Mouse (Mus musculus): ENCODE measurements around the gene Zfp280b. TPM values are rescaled to one million over a fixed set of nuclear protein-coding genes. Genes with fewer than 3 reads are reported as not detected.

Gene Zfp280b
- polyA plus RNA-seq, 1 experiment from 2014 or later, result 22.0 TPM

- H3K36me3 ChIP-seq (ENCODE audit: control insufficient read depth, insufficient read depth, low read length), result no peaks in the 10 kb centered on the region
- H3K9me3 ChIP-seq (replicated peaks; ENCODE audit: control insufficient read depth, low read length), result no peaks in the 10 kb centered on the region
- no peak overlapping the region for H3K9ac ChIP-seq (ENCODE audit: low read depth, low read length)
- no peak overlapping the region for H3K4me2 ChIP-seq
- H3K27ac ChIP-seq (ENCODE audit: low read depth, low read length), result no peak overlapping the region
- no peaks in the 10 kb centered on the region for H3K27me3 ChIP-seq (ENCODE audit: control insufficient read depth, insufficient read depth, low read length)
- 38% methylated on average over 2 of the region's 2 CpGs for WGBS (ENCODE audit: insufficient replicate concordance)
- no peak for ATAC-seq (replicated peaks; ENCODE audit: insufficient number of reproducible peaks, low FRiP score, low TSS enrichment)
- H3K4me3 ChIP-seq (ENCODE audit: low read depth, low read length), result no peak overlapping the region
- H3K4me1 ChIP-seq (ENCODE audit: control insufficient read depth, insufficient read depth, low read length), result 0 out of 2 replicates have a peak, but pooled peaks cover 5% of the 10 kb centered on the region
Measured at GRCm38 (mm10) chr10:76002615-76003014, 29.8 kb upstream of the Zfp280b start.

GRCm38 (mm10) chr10:76003221-76003620 is 29.2 kb upstream of the Zfp280b start:
- Histone ChIP-seq H3K27me3 (ENCODE audit: control insufficient read depth, insufficient read depth, low read length) (no peaks in the 10 kb centered on the region), H3K4me3 (ENCODE audit: low read depth, low read length) (no peak overlapping the region), H3K4me1 (ENCODE audit: control insufficient read depth, insufficient read depth, low read length) (0 out of 2 replicates have a peak, but pooled peaks cover 5% of the 10 kb centered on the region), H3K9ac (ENCODE audit: low read depth, low read length) (no peak overlapping the region), H3K27ac (ENCODE audit: low read depth, low read length) (no peak overlapping the region), H3K4me2 (no peak overlapping the region), H3K36me3 (ENCODE audit: control insufficient read depth, insufficient read depth, low read length) (no peaks in the 10 kb centered on the region), H3K9me3 (replicated peaks; ENCODE audit: control insufficient read depth, low read length) (no peaks in the 10 kb centered on the region)
- no peak for ATAC-seq (replicated peaks; ENCODE audit: insufficient number of reproducible peaks, low FRiP score, low TSS enrichment)
- 81% methylated on average over 2 of the region's 2 CpGs for WGBS (ENCODE audit: insufficient replicate concordance)

- Histone ChIP-seq H3K36me3 (ENCODE audit: control insufficient read depth, insufficient read depth, low read length) (no peaks in the 10 kb centered on the region), H3K4me2 (no peak overlapping the region), H3K4me3 (ENCODE audit: low read depth, low read length) (no peak overlapping the region), H3K4me1 (ENCODE audit: control insufficient read depth, insufficient read depth, low read length) (0 out of 2 replicates have a peak, but pooled peaks cover 5% of the 10 kb centered on the region), H3K9ac (ENCODE audit: low read depth, low read length) (no peak overlapping the region), H3K27ac (ENCODE audit: low read depth, low read length) (no peak overlapping the region), H3K9me3 (replicated peaks; ENCODE audit: control insufficient read depth, low read length) (no peaks in the 10 kb centered on the region), H3K27me3 (ENCODE audit: control insufficient read depth, insufficient read depth, low read length) (no peaks in the 10 kb centered on the region)
- WGBS (ENCODE audit: insufficient replicate concordance), result 80% methylated on average over 6 of the region's 6 CpGs
- ATAC-seq (replicated peaks; ENCODE audit: insufficient number of reproducible peaks, low FRiP score, low TSS enrichment), result no peak
Measured at GRCm38 (mm10) chr10:76006385-76006784, 26.1 kb upstream of the Zfp280b start.

GRCm38 (mm10) chr10:76009812-76010211 is 22.6 kb upstream of the Zfp280b start:
- H3K36me3 ChIP-seq (ENCODE audit: control insufficient read depth, insufficient read depth, low read length), result no peaks in the 10 kb centered on the region
- no peak for ATAC-seq (replicated peaks; ENCODE audit: insufficient number of reproducible peaks, low FRiP score, low TSS enrichment)

GRCm38 (mm10) chr10:76012922-76013321 is 19.5 kb upstream of the Zfp280b start:
- no peak overlapping the region for H3K4me2 ChIP-seq
- 80% methylated on average over 6 of the region's 6 CpGs for WGBS (ENCODE audit: insufficient replicate concordance)
- no peaks in the 10 kb centered on the region for H3K27me3 ChIP-seq (ENCODE audit: control insufficient read depth, insufficient read depth, low read length)
- H3K4me3 ChIP-seq (ENCODE audit: low read depth, low read length), result no peak overlapping the region
- no peak for ATAC-seq (replicated peaks; ENCODE audit: insufficient number of reproducible peaks, low FRiP score, low TSS enrichment)
- H3K27ac ChIP-seq (ENCODE audit: low read depth, low read length), result no peak overlapping the region
- H3K4me1 ChIP-seq (ENCODE audit: control insufficient read depth, insufficient read depth, low read length), result no peaks in the 10 kb centered on the region
- no peaks in the 10 kb centered on the region for H3K9me3 ChIP-seq (replicated peaks; ENCODE audit: control insufficient read depth, low read length)
- no peaks in the 10 kb centered on the region for H3K36me3 ChIP-seq (ENCODE audit: control insufficient read depth, insufficient read depth, low read length)
- H3K9ac ChIP-seq (ENCODE audit: low read depth, low read length), result no peak overlapping the region

More at GRCm38 (mm10) chr10:76009812-76010211, 22.6 kb upstream of the Zfp280b start:
- H3K4me2 ChIP-seq, result no peak overlapping the region
- no peaks in the 10 kb centered on the region for H3K27me3 ChIP-seq (ENCODE audit: control insufficient read depth, insufficient read depth, low read length)
- H3K27ac ChIP-seq (ENCODE audit: low read depth, low read length), result no peak overlapping the region
- no peak overlapping the region for H3K9ac ChIP-seq (ENCODE audit: low read depth, low read length)
- H3K4me1 ChIP-seq (ENCODE audit: control insufficient read depth, insufficient read depth, low read length), result no peaks in the 10 kb centered on the region
- no peak overlapping the region for H3K4me3 ChIP-seq (ENCODE audit: low read depth, low read length)
- WGBS (ENCODE audit: insufficient replicate concordance), result 73% methylated on average over 3 of the region's 3 CpGs
- H3K9me3 ChIP-seq (replicated peaks; ENCODE audit: control insufficient read depth, low read length), result no peaks in the 10 kb centered on the region

- H3K9me3 ChIP-seq (replicated peaks; ENCODE audit: control insufficient read depth, low read length), result no peaks in the 10 kb centered on the region
- ATAC-seq (replicated peaks; ENCODE audit: insufficient number of reproducible peaks, low FRiP score, low TSS enrichment), result no peak
- H3K4me2 ChIP-seq, result no peak overlapping the region
- H3K27ac ChIP-seq (ENCODE audit: low read depth, low read length), result no peak overlapping the region
- no peak overlapping the region for H3K9ac ChIP-seq (ENCODE audit: low read depth, low read length)
- 81% methylated on average over 3 of the region's 3 CpGs for WGBS (ENCODE audit: insufficient replicate concordance)
- no peaks in the 10 kb centered on the region for H3K36me3 ChIP-seq (ENCODE audit: control insufficient read depth, insufficient read depth, low read length)
- H3K4me1 ChIP-seq (ENCODE audit: control insufficient read depth, insufficient read depth, low read length), result no peaks in the 10 kb centered on the region
- H3K4me3 ChIP-seq (ENCODE audit: low read depth, low read length), result no peak overlapping the region
- no peaks in the 10 kb centered on the region for H3K27me3 ChIP-seq (ENCODE audit: control insufficient read depth, insufficient read depth, low read length)
Measured at GRCm38 (mm10) chr10:76016886-76017285, 15.6 kb upstream of the Zfp280b start.

GRCm38 (mm10) chr10:76021728-76022127 is 10.7 kb upstream of the Zfp280b start:
- no peak overlapping the region for H3K9ac ChIP-seq (ENCODE audit: low read depth, low read length)
- H3K9me3 ChIP-seq (replicated peaks; ENCODE audit: control insufficient read depth, low read length), result peaks cover 5% of the 10 kb centered on the region; the same call in 1 of the 2 replicates
- ATAC-seq (replicated peaks; ENCODE audit: insufficient number of reproducible peaks, low FRiP score, low TSS enrichment), result no peak
- H3K27ac ChIP-seq (ENCODE audit: low read depth, low read length), result no peak overlapping the region
- H3K27me3 ChIP-seq (ENCODE audit: control insufficient read depth, insufficient read depth, low read length), result no peaks in the 10 kb centered on the region
- H3K36me3 ChIP-seq (ENCODE audit: control insufficient read depth, insufficient read depth, low read length), result no peaks in the 10 kb centered on the region
- 52% methylated on average over 3 of the region's 3 CpGs for WGBS (ENCODE audit: insufficient replicate concordance)
- H3K4me3 ChIP-seq (ENCODE audit: low read depth, low read length), result no peak overlapping the region
- no peak overlapping the region for H3K4me2 ChIP-seq
- H3K4me1 ChIP-seq (ENCODE audit: control insufficient read depth, insufficient read depth, low read length), result no peaks in the 10 kb centered on the region

- Histone ChIP-seq H3K27me3 (ENCODE audit: control insufficient read depth, insufficient read depth, low read length) (no peaks in the 10 kb centered on the region), H3K9me3 (replicated peaks; ENCODE audit: control insufficient read depth, low read length) (peaks cover 5% of the 10 kb centered on the region; the same call in 1 of the 2 replicates), H3K27ac (ENCODE audit: low read depth, low read length) (no peak overlapping the region), H3K9ac (ENCODE audit: low read depth, low read length) (no peak overlapping the region), H3K36me3 (ENCODE audit: control insufficient read depth, insufficient read depth, low read length) (no peaks in the 10 kb centered on the region), H3K4me2 (no peak overlapping the region), H3K4me1 (ENCODE audit: control insufficient read depth, insufficient read depth, low read length) (no peaks in the 10 kb centered on the region), H3K4me3 (ENCODE audit: low read depth, low read length) (no peak overlapping the region)
- no peak for ATAC-seq (replicated peaks; ENCODE audit: insufficient number of reproducible peaks, low FRiP score, low TSS enrichment)
- WGBS (ENCODE audit: insufficient replicate concordance), result 92% methylated on average over 6 of the region's 6 CpGs
Measured at GRCm38 (mm10) chr10:76023921-76024320, 8.5 kb upstream of the Zfp280b start.

- Histone ChIP-seq H3K36me3 (ENCODE audit: control insufficient read depth, insufficient read depth, low read length) (no peaks in the 10 kb centered on the region), H3K4me1 (ENCODE audit: control insufficient read depth, insufficient read depth, low read length) (no peaks in the 10 kb centered on the region), H3K4me2 (no peak overlapping the region), H3K4me3 (ENCODE audit: low read depth, low read length) (no peak overlapping the region), H3K9me3 (replicated peaks; ENCODE audit: control insufficient read depth, low read length) (peaks cover 5% of the 10 kb centered on the region; the same call in 1 of the 2 replicates), H3K9ac (ENCODE audit: low read depth, low read length) (no peak overlapping the region), H3K27me3 (ENCODE audit: control insufficient read depth, insufficient read depth, low read length) (no peaks in the 10 kb centered on the region), H3K27ac (ENCODE audit: low read depth, low read length) (no peak overlapping the region)
- ATAC-seq (replicated peaks; ENCODE audit: insufficient number of reproducible peaks, low FRiP score, low TSS enrichment), result no peak
- 83% methylated on average over 9 of the region's 10 CpGs for WGBS (ENCODE audit: insufficient replicate concordance)
Measured at GRCm38 (mm10) chr10:76025470-76026190, 6.8 kb upstream of the Zfp280b start.

All from heart, embryonic 11.5 days (tissue).